Mouse (Mus musculus) liver, adult 2 months (tissue): ENCODE results near the gene Psmc6.

ENCODE experiments used
- CTCF ChIP-seq: fragments of 200-500 bp; IDR thresholded peaks from 2 replicates; pipeline ENCODE4 v1.5.1; 2011; ENCODE audit warnings: low read depth, low read length, control low read depth
- POLR2A ChIP-seq: fragments of 200-500 bp; IDR thresholded peaks from 2 replicates; pipeline ENCODE4 v1.6.1; 2011; ENCODE audit warnings: low read length, control low read depth; ENCODE audit not compliant: insufficient read depth; ENCODE audit errors: extremely low read depth

- no peak for TF ChIP-seq POLR2A
- TF ChIP-seq CTCF, result no peak
These were observed 8.5 kb upstream of the Psmc6 start for GRCm38 (mm10) chr14:45321067-45321466.
